Mouse (Mus musculus): Measurements from ENCODE around the gene Btk.

DNA sequence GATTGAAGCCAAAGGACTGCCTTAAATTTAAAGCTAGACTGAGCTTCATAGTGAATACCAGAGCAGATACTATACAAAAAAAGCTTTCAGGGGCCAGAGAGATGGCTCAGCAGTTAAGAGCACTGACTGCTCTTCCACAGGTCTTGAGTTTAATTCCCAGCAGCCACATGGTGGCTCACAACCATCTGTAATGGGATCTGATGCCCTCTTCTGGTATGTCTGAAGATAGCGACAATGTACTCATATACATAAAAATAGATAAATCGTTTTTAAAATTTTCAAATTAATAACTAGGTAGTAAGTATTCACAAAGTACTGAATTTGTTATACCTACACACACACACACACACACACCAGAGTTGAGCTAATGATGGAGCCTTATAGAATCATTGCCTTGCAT lies 50.0 kb downstream of the Btk start:
- TF ChIP-seq CTCF (conservative IDR thresholded peaks at IDR 0.05; ENCODE audit: low read length), result no peak
- no peak for TF ChIP-seq NANOG (IDR thresholded peaks at IDR 0.05; ENCODE audit: borderline replicate concordance, low read length)

Data from E14TG2a.4 (cell line).